Mouse (Mus musculus) C2C12 (cell line): ENCODE data around the gene Nacc2.

Experiments
- CTCF ChIP-seq: IDR thresholded peaks from one replicate; pipeline ENCODE4 v1.5.1; 2011; ENCODE audit not compliant: control insufficient read depth, insufficient read depth, insufficient read length
- MYOG ChIP-seq: IDR thresholded peaks from one replicate; pipeline ENCODE4 v1.6.1; 2011; ENCODE audit not compliant: control insufficient read depth, insufficient read length; ENCODE audit errors: extremely low read depth
- USF1 ChIP-seq: IDR thresholded peaks from one replicate; pipeline ENCODE4 v1.6.1; 2011; ENCODE audit warnings: low read depth, mild to moderate bottlenecking, control low read depth, moderate library complexity

DNA sequence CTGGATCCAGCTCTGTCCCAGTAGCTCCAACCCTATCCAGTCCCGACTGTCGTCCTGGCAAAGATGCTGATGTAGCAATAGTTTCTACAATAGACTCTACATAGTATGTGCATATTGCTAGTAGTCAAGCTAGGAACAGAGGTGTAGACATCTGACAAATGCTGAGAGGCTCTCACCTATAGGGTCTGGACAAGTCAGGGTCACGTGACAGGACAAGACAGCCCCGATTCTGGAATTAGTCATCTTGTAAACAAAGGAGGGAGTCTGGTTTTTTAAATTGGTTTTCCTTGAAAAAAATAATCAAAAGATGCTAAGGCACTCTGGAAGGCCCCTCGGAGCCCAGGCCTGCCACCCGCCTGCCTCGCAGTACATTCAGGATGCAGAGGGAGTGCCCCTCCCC lies 66.0 kb downstream of the Nacc2 start:
- no peak for TF ChIP-seq CTCF
- TF ChIP-seq USF1 = peak; percentile 75
- TF ChIP-seq MYOG = no peak
